ENCODE assay signal across 16 mouse cellular contexts in genomic region chr1:55129716-55130115, GRCm38 (mm10). TPM values are rescaled to one million over a fixed set of nuclear protein-coding genes. Genes with fewer than 3 reads are reported as not detected.
DNase-seq lines count a peak whose midpoint lies in the region; ATAC-seq and TF ChIP-seq lines count a peak whose summit lies in the region.
"Had no signal": no experiment of that assay in that cellular context is flagged by ENCODE, and none has a peak within 500 bp of the region (broad histone marks: within the 10 kb centered on the region; RNA-seq: fewer than 3 reads in every experiment).

No protein-coding gene starts in this region.

- H3K27me3 ChIP-seq in MEL (ENCODE audit: control insufficient read depth in 1 of 2, insufficient read depth in 2 of 2, low read length in 2 of 2), result no peaks in the 10 kb centered on the region
- H3K27me3 ChIP-seq in liver, embryonic 13.5 days, result no peaks in the 10 kb centered on the region
- H3K27me3 ChIP-seq: neural tube, embryonic 12.5 days had no signal

- TF ChIP-seq EP300 in MEL (IDR thresholded peaks at IDR 0.05; ENCODE audit: low read depth in 1 of 2, low read length in 2 of 2), result no peak

- peaks cover 0 to 26% of the 10 kb centered on the region in 2 experiments; a peak in 3 of 4 replicates for H3K36me3 ChIP-seq in MEL (ENCODE audit: control insufficient read depth in 1 of 2, insufficient read depth in 2 of 2, low read length in 2 of 2)
- H3K36me3 ChIP-seq in liver, embryonic 13.5 days, result no peaks in the 10 kb centered on the region

- H3K27ac ChIP-seq in MEL (ENCODE audit: control insufficient read depth, low read depth, low read length), result peak overlapping the region; percentile 94
- H3K27ac ChIP-seq in liver, embryonic 13.5 days, result peak overlapping the region; percentile 83
- H3K27ac ChIP-seq: kidney, postnatal 0 days; neural tube, embryonic 12.5 days; stomach, postnatal 0 days had no signal

- no peak overlapping the region for H3K4me3 ChIP-seq in MEL (ENCODE audit: control insufficient read depth in 1 of 2, insufficient read depth in 1 of 2, low read depth in 2 of 2, low read length in 2 of 2)
- H3K4me3 ChIP-seq in liver, embryonic 13.5 days (replicated peaks), result no peak overlapping the region

- H3K4me2 ChIP-seq in liver, embryonic 13.5 days, result peak overlapping the region; percentile 70

- peaks cover 0 to 16% of the 10 kb centered on the region in 2 experiments; a peak in 3 of 4 replicates for H3K4me1 ChIP-seq in MEL (ENCODE audit: control insufficient read depth in 1 of 2, insufficient read depth in 2 of 2, low read length in 2 of 2)
- H3K4me1 ChIP-seq in liver, embryonic 13.5 days (replicated peaks), result peaks cover 39% of the 10 kb centered on the region

- H3K9me3 ChIP-seq in MEL (replicated peaks; ENCODE audit: insufficient read depth, low read length), result no peaks in the 10 kb centered on the region
- no peaks in the 10 kb centered on the region for H3K9me3 ChIP-seq in liver, embryonic 13.5 days (replicated peaks)
- H3K9me3 ChIP-seq: neural tube, embryonic 12.5 days had no signal

- no peak for TF ChIP-seq CTCF in MEL (IDR thresholded peaks at IDR 0.05 in 2 of 3, conservative IDR thresholded peaks at IDR 0.05 in 1 of 3; ENCODE audit: control insufficient read depth in 1 of 3, insufficient read depth in 1 of 3, low read depth in 2 of 3, low read length in 3 of 3, poor library complexity in 1 of 3, severe bottlenecking in 1 of 3)

- TF ChIP-seq POLR2A in MEL (IDR thresholded peaks at IDR 0.05; ENCODE audit: control insufficient read depth in 1 of 2, insufficient read depth in 1 of 2, low read depth in 1 of 2, low read length in 2 of 2, poor library complexity in 1 of 2), result no peak

- H3K9ac ChIP-seq in MEL (ENCODE audit: control insufficient read depth, low read depth, low read length, poor library complexity, severe bottlenecking), result peak overlapping the region; percentile 76
- no peak overlapping the region for H3K9ac ChIP-seq in liver, embryonic 13.5 days

- H3K79me2 ChIP-seq in MEL (ENCODE audit: control insufficient read depth, insufficient read depth, low read length, poor library complexity), result peaks cover 30% of the 10 kb centered on the region

- 64% methylated on average over 5 of the region's 5 CpGs for WGBS in liver, embryonic 13.5 days (ENCODE audit: insufficient replicate concordance)

- peak; percentile 31 for DNase-seq in cerebellum, adult 9-10 months
- DNase-seq in cerebellum, postnatal 10 days, result no peak
- DNase-seq in 416B (ENCODE audit: low read depth) (peak; percentile 30), MEL (ENCODE audit: low read depth, low spot score) (peak; percentile 63)
- DNase-seq in liver, embryonic 13.5 days, result no peak
- no peak for DNase-seq in B cell, adult 2 months
- no peak for DNase-seq in spleen, postnatal 14 days (ENCODE audit: low spot score in 2 of 2)
- DNase-seq in lung, postnatal 25 days (ENCODE audit: low spot score), result no peak
- DNase-seq: gastrocnemius, postnatal 14 days; heart, postnatal 4 days; lung, postnatal 36 days; midbrain, embryonic 14.5 days had no signal

- ATAC-seq in liver, embryonic 13.5 days (ENCODE audit: low read depth), result no peak
- ATAC-seq: forebrain, embryonic 16.5 days had no signal

- TF ChIP-seq RAD21 in MEL (IDR thresholded peaks at IDR 0.05; ENCODE audit: low read depth, low read length), result no peak

TF ChIP-seq in MEL, 35 proteins besides CTCF, POLR2A, EP300 and RAD21:
- no peak for TF ChIP-seq KAT2A (conservative IDR thresholded peaks at IDR 0.05; ENCODE audit: low read depth, low read length)
- TF ChIP-seq RCOR1 (IDR thresholded peaks at IDR 0.05; ENCODE audit: low read depth, low read length), result no peak
- TF ChIP-seq HCFC1 (IDR thresholded peaks at IDR 0.05; ENCODE audit: low read depth, low read length), result no peak
- TF ChIP-seq ETS1 (IDR thresholded peaks at IDR 0.05; ENCODE audit: low read depth, low read length), result no peak
- no peak for TF ChIP-seq SIN3A (IDR thresholded peaks at IDR 0.05; ENCODE audit: low read length)
- no peak for TF ChIP-seq MAZ (IDR thresholded peaks at IDR 0.05; ENCODE audit: low read depth, low read length)
- TF ChIP-seq ZMIZ1 (IDR thresholded peaks at IDR 0.05; ENCODE audit: low read depth, low read length), result no peak
- TF ChIP-seq ZNF384 (IDR thresholded peaks at IDR 0.05; ENCODE audit: low read depth, low read length), result no peak
- TF ChIP-seq TCF12 (IDR thresholded peaks at IDR 0.05; ENCODE audit: low read depth, low read length), result no peak
TF ChIP-seq in MEL: peak in this region for 0.

RNA-seq across cellular contexts. Expression of gene Mob4, which starts 1.3 kb away (rescaled TPM):
- total RNA-seq in MEL (2012; rRNA removed), result 20.7 and 22.0 TPM in 2 replicates
- polyA plus RNA-seq in MEL (2012; ENCODE audit: insufficient read depth in 1 of 2, insufficient read length in 2 of 2, low read depth in 1 of 2, low replicate concordance in 2 of 2, missing spikeins in 1 of 2), result 10 to 100 TPM; 26.6 to 62.1 TPM
- 45.0 and 58.2 TPM in 2 replicates for polyA plus RNA-seq in liver, embryonic 13.5 days (2015; fragmentation: Nextera tagmentation; extraction: Ambion mirVana)

RNA-seq across cellular contexts. Expression of gene Hspd1, which starts 41.7 kb away (rescaled TPM):
- total RNA-seq in MEL (2012; rRNA removed), result 775 and 808 TPM in 2 replicates
- polyA plus RNA-seq in MEL (2012; ENCODE audit: insufficient read depth in 1 of 2, insufficient read length in 2 of 2, low read depth in 1 of 2, low replicate concordance in 2 of 2, missing spikeins in 1 of 2), result 100 to 1,000 TPM; 306 to 885 TPM
- polyA plus RNA-seq in liver, embryonic 13.5 days (2015; fragmentation: Nextera tagmentation; extraction: Ambion mirVana), result 478 and 596 TPM in 2 replicates

RNA-seq across cellular contexts. Expression of gene Hspe1, which starts 41.8 kb away (rescaled TPM):
- total RNA-seq in MEL (2012; rRNA removed), result 883 and 942 TPM in 2 replicates
- polyA plus RNA-seq in MEL (2012; ENCODE audit: insufficient read depth in 1 of 2, insufficient read length in 2 of 2, low read depth in 1 of 2, low replicate concordance in 2 of 2, missing spikeins in 1 of 2), result 100 to 1,000 TPM in 1 of 2 experiments, not detected in 1; 752 TPM
- polyA plus RNA-seq in liver, embryonic 13.5 days (2015; fragmentation: Nextera tagmentation; extraction: Ambion mirVana), result 600 and 712 TPM in 2 replicates

Comparison
In these comparisons a context has a peak if more than half of its experiments do, and no peak if none do; other contexts are left out.
1. DNase-seq: peak in cerebellum, adult 9-10 months (single experiment), 416B (single experiment) and MEL (single experiment); none in cerebellum, postnatal 10 days (0 of 2), liver, embryonic 13.5 days (single experiment), B cell, adult 2 months (0 of 2), spleen, postnatal 14 days (0 of 2) and lung, postnatal 25 days (single experiment).